Mouse (Mus musculus) forebrain, postnatal 0 days (tissue): ENCODE data around the gene Rps29. TPM values are rescaled to one million over a fixed set of nuclear protein-coding genes. Genes with fewer than 3 reads are reported as not detected.

Experiments
- ATAC-seq: fragments of 200-750 bp; cut with Nextera tagmentation; 2 replicates; pipeline ENCODE4 v1.8.0; 2017; ENCODE audit warnings: mild to moderate bottlenecking, moderate library complexity
- DNase-seq: peaks from one replicate; pipeline ENCODE4 v3.0.0-alpha.2; 2015
- H3K27ac ChIP-seq: fragments of 300-500 bp; sonication (generic); 2 replicates; pipeline ENCODE4 v1.5.1; 2014; ENCODE audit warnings: low read depth, mild to moderate bottlenecking, antibody characterized with exemption, low read length, moderate library complexity, mixed read lengths
- H3K27me3 ChIP-seq: fragments of 300-500 bp; sonication (generic); 2 replicates; pipeline ENCODE4 v1.6.1; 2014; ENCODE audit warnings: mild to moderate bottlenecking, low read length, mixed read lengths; ENCODE audit not compliant: insufficient read depth
- H3K36me3 ChIP-seq: fragments of 300-500 bp; sonication (generic); 2 replicates; pipeline ENCODE4 v1.6.1; 2014; ENCODE audit warnings: mild to moderate bottlenecking, moderate library complexity; ENCODE audit not compliant: insufficient read depth
- H3K4me1 ChIP-seq: fragments of 300-500 bp; sonication (generic); 2 replicates; pipeline ENCODE4 v1.6.1; 2014; ENCODE audit warnings: antibody characterized with exemption; ENCODE audit not compliant: insufficient read depth
- H3K4me2 ChIP-seq: fragments of 300-500 bp; sonication (generic); 2 replicates; pipeline ENCODE4 v1.6.1; 2014; ENCODE audit warnings: low read depth, mild to moderate bottlenecking, moderate library complexity
- H3K4me3 ChIP-seq: fragments of 300-500 bp; sonication (generic); 2 replicates; pipeline ENCODE4 v1.5.1; 2014; ENCODE audit warnings: low read depth, low read length, mixed read lengths
- H3K9ac ChIP-seq: fragments of 300-500 bp; sonication (generic); 2 replicates; pipeline ENCODE4 v1.6.1; 2014; ENCODE audit warnings: mild to moderate bottlenecking
- H3K9me3 ChIP-seq: fragments of 300-500 bp; sonication (generic); 2 replicates; pipeline ENCODE4 v1.6.1; 2016; ENCODE audit warnings: low read length
- CTCF ChIP-seq: sonication (generic); IDR thresholded peaks from 2 replicates; pipeline ENCODE4 v1.5.1; 2016; ENCODE audit warnings: antibody characterized with exemption, control low read depth, low read depth
- WGBS: fragments of 180-500 bp; shearing (Covaris S2); extraction: QIAGEN DNeasy Blood & Tissue Kit; methylation state at CpG from one replicate; pipeline ENCODE4 v1.1.7; 2014; 5-methylcytosine and 5-hydroxymethylcytosine counted together
- polyA plus RNA-seq: library from polyadenylated mRNA; unstranded; fragments of >200 nt; fragmentation: Nextera tagmentation; extraction: Ambion mirVana; gene quantifications from 2 replicates; pipeline ENCODE4 v1.2.1, GENCODE M21; 2015
- total RNA-seq: library from RNA; depleted of rRNA; stranded (reverse); fragments of >200 nt; gene quantifications from 2 replicates; pipeline ENCODE4 v1.2.3, GENCODE M21; 2014

The Rps29 gene
- total and polyA plus RNA-seq, 2 experiments from 2014 or later = 333 to 1,372 TPM

GRCm38 (mm10) chr12:69131267-69131666, 27.7 kb downstream of the Rps29 start:
- WGBS = 87% methylated on average over 6 of the region's 6 CpGs
- H3K36me3 ChIP-seq = no peaks in the 10 kb centered on the region
- DNase-seq (no peak), ATAC-seq (no peak)
- no peak overlapping the region for H3K4me3 ChIP-seq
- no peak overlapping the region for H3K27ac ChIP-seq
- H3K9ac ChIP-seq = no peak overlapping the region
- no peaks in the 10 kb centered on the region for H3K27me3 ChIP-seq
- no peaks in the 10 kb centered on the region for H3K9me3 ChIP-seq
- TF ChIP-seq CTCF = no peak
- no peaks in the 10 kb centered on the region for H3K4me1 ChIP-seq
- no peak overlapping the region for H3K4me2 ChIP-seq

GRCm38 (mm10) chr12:69130486-69130885, 28.5 kb downstream of the Rps29 start:
- DNase-seq (no peak), ATAC-seq (no peak)
- no peaks in the 10 kb centered on the region for H3K4me1 ChIP-seq
- H3K9me3 ChIP-seq = no peaks in the 10 kb centered on the region
- no peak overlapping the region for H3K9ac ChIP-seq
- H3K27ac ChIP-seq = no peak overlapping the region
- H3K36me3 ChIP-seq = no peaks in the 10 kb centered on the region
- H3K27me3 ChIP-seq = no peaks in the 10 kb centered on the region
- no peak for TF ChIP-seq CTCF
- no peak overlapping the region for H3K4me3 ChIP-seq
- 74% methylated on average over 12 of the region's 12 CpGs for WGBS
- H3K4me2 ChIP-seq = no peak overlapping the region

GRCm38 (mm10) chr12:69129634-69130310, 29.2 kb downstream of the Rps29 start:
- H3K4me1 ChIP-seq = no peaks in the 10 kb centered on the region
- no peak overlapping the region for H3K4me3 ChIP-seq
- no peak overlapping the region for H3K27ac ChIP-seq
- no peak for TF ChIP-seq CTCF
- DNase-seq (no peak), ATAC-seq (no peak)
- no peaks in the 10 kb centered on the region for H3K36me3 ChIP-seq
- H3K27me3 ChIP-seq = no peaks in the 10 kb centered on the region
- 44% methylated on average over 18 of the region's 18 CpGs for WGBS
- H3K4me2 ChIP-seq = 0 out of 2 replicates have a peak overlapping the region, but pooled peaks have one; percentile 10
- no peaks in the 10 kb centered on the region for H3K9me3 ChIP-seq
- no peak overlapping the region for H3K9ac ChIP-seq

GRCm38 (mm10) chr12:69127626-69128025, 31.4 kb downstream of the Rps29 start:
- DNase-seq (no peak), ATAC-seq (no peak)
- Histone ChIP-seq H3K9ac (no peak overlapping the region), H3K9me3 (no peaks in the 10 kb centered on the region), H3K36me3 (no peaks in the 10 kb centered on the region), H3K27me3 (no peaks in the 10 kb centered on the region), H3K4me1 (no peaks in the 10 kb centered on the region), H3K27ac (no peak overlapping the region), H3K4me3 (no peak overlapping the region), H3K4me2 (no peak overlapping the region)
- WGBS = 87% methylated on average over 3 of the region's 3 CpGs
- no peak for TF ChIP-seq CTCF

- WGBS = 94% methylated on average over 5 of the region's 5 CpGs
- H3K4me3 ChIP-seq = no peak overlapping the region
- TF ChIP-seq CTCF = peak; percentile 34
- H3K9ac ChIP-seq = no peak overlapping the region
- DNase-seq (no peak), ATAC-seq (no peak)
- no peak overlapping the region for H3K4me2 ChIP-seq
- no peak overlapping the region for H3K27ac ChIP-seq
- H3K9me3 ChIP-seq = no peaks in the 10 kb centered on the region
- H3K4me1 ChIP-seq = no peaks in the 10 kb centered on the region
- H3K36me3 ChIP-seq = no peaks in the 10 kb centered on the region
- no peaks in the 10 kb centered on the region for H3K27me3 ChIP-seq
These were observed 31.8 kb downstream of the Rps29 start for GRCm38 (mm10) chr12:69127170-69127569.

- no peak overlapping the region for H3K4me2 ChIP-seq
These were observed 33.9 kb downstream of the Rps29 start for GRCm38 (mm10) chr12:69125066-69125465.

GRCm38 (mm10) chr12:69122801-69123200, 36.2 kb downstream of the Rps29 start:
- H3K9me3 ChIP-seq = no peaks in the 10 kb centered on the region
- no peaks in the 10 kb centered on the region for H3K36me3 ChIP-seq
- ATAC-seq (no peak), DNase-seq (no peak)
- H3K27ac ChIP-seq = no peak overlapping the region
- no peak for TF ChIP-seq CTCF
- H3K27me3 ChIP-seq = no peaks in the 10 kb centered on the region
- no peak overlapping the region for H3K9ac ChIP-seq
- 92% methylated on average over 11 of the region's 11 CpGs for WGBS
- H3K4me3 ChIP-seq = no peak overlapping the region
- H3K4me2 ChIP-seq = no peak overlapping the region
- H3K4me1 ChIP-seq = no peaks in the 10 kb centered on the region

More at GRCm38 (mm10) chr12:69125066-69125465, 33.9 kb downstream of the Rps29 start:
- no peaks in the 10 kb centered on the region for H3K4me1 ChIP-seq
- no peak overlapping the region for H3K9ac ChIP-seq
- H3K27me3 ChIP-seq = no peaks in the 10 kb centered on the region
- H3K36me3 ChIP-seq = no peaks in the 10 kb centered on the region
- no peaks in the 10 kb centered on the region for H3K9me3 ChIP-seq
- DNase-seq (no peak), ATAC-seq (no peak)
- no peak overlapping the region for H3K4me3 ChIP-seq
- WGBS = 93% methylated on average over 5 of the region's 5 CpGs
- no peak overlapping the region for H3K27ac ChIP-seq
- no peak for TF ChIP-seq CTCF
